Mouse (Mus musculus) cerebellum, postnatal 36 days (tissue): Measurements from ENCODE around the gene Dnttip1.
A peak's percentile ranks its signal among the peaks of the same experiment; 100 is the strongest.

Experiments used
- DNase-seq, 2 experiments: peaks; one replicate each; pipeline ENCODE4 v3.0.0; 2021 to 2022; ENCODE audit warnings: mixed read lengths in 2 of 2

Gene Dnttip1

DNA sequence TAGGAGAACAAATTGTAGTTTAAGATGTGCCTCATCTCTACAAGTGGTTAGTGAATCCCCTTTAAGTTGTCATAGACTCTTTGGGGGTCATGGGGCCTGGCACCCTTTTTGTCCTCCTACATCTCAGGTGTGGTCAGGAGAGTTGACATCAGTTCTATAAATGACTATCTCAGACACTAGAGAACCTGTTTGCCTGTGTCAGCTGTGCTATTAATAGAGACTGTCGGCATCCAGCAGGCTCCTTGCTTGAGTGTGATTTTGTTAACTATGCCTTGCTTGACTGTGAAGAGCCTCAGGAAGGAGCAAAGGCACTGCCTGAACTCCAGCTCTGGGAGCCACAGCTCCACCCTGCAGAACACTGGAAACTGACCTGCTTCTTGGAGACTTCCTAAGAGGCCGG is 9.0 kb downstream of the Dnttip1 start:
- no peak for DNase-seq

DNA sequence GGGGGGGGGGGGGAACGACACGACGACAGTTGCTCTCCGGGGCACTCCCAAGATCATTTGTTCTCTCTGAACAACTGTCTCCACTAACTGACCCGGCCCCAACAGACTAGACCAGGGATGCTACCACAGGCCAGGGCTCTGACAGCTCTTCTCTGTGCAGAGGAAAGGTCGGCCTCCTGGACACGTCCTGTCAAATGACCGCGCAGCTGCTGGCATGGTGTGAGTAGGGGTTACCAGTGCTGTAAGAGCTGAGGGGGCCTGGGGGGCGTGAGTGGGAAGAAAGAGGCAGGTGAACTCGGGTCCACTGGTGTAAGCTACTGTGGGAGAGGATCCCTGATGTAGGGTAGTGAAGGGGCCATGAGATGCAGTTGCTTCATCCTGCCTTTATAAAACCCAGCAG is 12.1 kb downstream of the Dnttip1 start:
- DNase-seq = no peak

DNA sequence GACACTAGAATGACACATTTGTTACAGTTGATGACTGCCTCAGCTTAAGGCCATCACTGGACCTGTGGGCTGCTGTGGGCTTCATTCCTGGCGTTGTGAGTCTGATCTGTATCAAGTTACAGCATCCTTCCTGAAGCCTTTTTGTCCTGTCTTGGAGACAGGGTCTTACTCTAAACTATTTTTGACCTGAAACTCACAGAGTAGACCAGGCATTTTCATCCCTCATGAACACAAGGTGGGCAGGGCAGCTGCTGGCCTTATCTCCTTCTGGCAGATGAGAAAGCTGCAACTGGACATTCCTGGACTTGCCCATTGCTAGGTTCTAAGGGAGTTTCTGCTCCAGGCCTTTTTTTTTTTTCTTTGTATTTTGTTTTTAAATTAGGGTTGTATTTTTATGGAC is 12.9 kb downstream of the Dnttip1 start:
- DNase-seq = no peak

DNA sequence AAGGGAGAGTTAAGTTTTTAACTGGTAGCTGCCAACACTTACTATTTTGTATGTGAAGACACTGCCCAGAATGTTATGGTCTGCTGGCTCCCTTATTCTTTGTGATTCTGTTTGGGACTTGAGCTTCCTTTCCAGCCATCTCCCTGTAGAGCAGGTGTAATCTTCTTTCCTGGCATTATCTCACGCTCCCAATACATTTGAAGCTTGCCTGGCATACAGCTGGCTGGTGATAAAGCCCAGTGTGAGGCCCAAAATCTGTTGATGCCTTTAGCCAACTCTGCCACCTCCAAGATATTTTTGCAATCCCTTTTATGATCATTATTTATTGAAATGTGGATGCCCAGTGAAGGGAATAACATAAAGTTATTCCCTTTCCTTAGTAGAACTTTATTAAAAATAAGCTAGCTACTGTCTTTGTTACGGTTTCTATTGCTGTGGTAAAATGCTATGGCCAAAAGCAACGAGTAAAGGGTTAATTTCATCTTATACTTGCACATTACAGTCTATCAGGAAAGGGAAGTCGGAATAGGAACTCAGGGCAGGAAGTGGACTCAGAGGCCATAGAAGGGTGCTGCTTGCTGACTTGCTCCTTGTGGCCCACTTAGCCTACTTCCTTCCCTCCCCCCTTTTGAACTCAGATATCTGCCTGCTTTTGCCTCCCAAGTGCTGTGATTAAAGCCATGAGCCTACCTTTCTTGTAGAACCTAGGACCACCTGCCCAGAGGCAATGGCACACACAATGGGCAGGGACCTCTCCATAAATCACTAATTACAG is 14.5 kb downstream of the Dnttip1 start:
- no peak for DNase-seq

DNA sequence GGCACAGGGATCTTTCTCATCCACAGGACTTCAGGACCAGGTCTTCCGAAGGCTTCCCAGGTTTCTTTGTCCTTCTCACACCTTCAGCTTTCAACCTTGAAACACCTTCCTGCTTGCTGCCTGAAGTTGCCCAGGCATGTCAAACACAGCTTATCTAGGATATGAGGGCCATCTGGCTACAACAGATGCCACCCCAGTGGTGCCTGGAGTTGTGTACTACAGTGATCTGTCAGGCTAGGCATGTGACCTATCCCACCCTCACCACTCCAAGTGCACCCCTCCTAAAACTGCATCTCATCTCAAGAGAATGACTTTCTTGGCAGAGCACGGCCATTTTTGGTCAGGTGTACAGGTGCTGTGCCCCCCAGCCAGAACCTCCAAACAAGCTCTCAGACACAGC is 15.7 kb downstream of the Dnttip1 start:
- DNase-seq = peak in 1 of 2 experiments; percentile 21

DNA sequence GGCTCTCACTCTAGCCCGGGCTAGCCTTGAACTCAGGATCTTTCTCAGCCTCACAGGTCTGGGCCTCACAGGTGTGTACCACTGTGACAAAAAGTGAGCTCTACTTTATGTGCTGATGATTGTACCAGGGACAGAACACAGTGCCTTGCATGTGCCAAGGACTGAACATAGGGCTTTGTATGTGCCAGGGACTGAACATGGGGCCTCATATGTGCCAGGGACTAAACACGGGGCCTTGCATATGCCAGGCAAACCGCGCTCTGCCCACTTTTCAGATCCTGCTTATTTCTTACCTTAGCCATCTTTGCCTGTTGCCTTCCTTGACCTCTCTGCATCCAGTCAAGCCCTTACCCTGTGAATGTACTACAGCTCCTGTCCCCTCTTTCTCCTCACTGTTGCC is 16.2 kb downstream of the Dnttip1 start:
- no peak for DNase-seq

DNA sequence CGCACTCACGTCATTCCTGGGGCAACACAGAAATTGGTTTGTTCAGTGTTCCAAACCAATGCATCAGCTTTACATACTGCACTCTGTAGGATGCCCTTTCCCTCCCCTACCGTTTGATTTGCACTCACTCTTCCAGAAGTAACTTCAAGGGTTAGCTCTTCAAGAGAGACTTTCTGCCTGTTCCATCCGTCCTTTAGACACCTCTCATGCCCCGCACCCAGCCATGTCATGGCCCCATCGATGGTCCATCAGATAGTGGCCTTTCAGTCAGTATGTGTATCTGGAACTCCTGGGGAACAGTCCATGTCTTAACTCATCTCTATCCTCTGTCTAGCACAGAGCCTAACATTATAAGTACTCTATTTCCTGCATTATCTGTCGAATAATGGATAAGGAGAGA is 16.8 kb downstream of the Dnttip1 start:
- DNase-seq = no peak

DNA sequence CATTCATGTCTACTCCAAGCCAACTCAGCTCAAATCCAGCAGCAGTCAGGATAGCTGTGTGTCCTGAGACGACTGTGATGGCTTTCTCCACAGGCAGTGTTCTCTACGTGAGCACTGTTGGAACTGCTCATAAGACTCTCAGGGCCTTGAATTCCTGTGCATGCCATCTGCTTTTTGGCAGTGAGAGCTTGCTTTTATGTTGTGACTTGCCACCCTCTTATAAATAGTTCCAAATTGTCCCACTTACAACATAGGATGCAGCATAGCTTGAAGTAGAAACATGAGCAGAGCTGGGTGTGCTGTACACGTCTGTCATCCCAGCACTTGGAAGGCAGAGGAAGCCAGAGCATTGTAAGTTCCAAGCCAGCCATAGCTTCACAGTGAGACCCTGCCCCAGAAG is 20.1 kb downstream of the Dnttip1 start:
- no peak for DNase-seq

DNA sequence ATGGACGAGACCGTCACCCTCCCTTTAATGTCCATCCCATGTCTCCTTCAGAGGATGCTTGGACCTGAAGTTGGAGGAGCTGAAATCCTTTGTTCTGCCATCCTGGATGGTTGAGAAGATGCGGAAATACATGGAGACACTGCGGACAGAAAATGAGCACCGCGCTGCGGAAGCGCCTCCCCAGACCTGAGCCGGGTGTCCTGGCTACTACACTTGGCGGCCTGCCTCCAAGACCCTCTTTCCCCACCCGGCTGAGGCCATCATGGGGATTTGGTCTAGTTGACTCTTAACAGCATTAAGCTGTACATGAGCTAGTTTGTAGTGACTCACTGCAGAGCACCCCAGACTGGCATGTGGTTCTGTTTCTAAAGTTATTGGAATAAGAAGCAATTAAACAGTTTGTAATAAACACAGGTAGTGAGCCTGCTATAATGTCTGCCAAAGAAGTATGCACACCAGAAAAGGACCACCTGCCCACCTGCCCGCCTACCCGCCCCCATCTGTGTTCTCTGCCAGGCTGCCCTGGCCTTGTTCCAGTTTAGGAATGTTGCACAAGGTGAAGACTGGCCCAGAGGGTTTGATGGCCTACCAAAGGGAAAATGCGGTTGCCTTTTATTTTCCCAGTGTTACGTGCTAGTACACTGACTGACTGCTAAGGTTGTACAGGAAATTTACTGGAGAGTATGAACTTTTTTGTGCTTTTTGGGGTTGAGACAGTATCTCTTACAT is 22.2 kb downstream of the Dnttip1 start:
- no peak for DNase-seq

DNA sequence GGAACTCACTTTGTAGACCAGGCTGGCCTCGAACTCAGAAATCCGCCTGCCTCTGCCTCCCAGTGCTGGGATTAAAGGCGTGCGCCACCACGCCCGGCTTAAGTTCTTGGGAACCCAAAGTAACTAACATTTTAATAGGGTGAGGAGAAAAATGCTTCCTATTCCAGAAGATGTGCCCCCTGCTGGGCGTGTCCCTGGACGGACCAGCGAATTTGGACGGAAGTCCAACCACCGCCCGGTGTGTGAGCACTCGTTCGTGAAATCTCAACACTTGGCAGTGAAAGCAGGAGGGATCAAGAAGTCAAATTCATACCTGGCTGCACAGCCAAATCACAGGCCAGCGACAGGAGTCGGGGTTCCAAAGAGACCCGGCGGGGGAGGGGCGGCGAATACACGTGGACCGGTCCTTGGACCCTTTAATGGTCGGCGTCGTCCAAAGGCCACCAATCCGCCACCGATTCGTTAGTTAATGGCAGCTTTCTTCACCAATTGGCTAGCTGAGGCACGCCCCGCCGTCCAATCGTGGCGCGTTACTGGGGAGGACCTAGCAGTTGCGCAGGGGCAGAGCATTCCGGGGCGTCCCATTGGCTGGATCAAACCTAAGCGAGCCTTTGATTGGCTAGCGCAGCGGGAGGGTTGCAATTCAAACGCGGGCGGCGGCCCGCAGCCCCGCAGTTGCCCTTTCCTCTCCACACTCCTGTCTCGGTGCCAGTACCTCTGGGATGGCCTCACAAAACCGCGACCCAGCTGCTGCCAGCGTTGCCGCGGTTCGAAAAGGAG is 23.7 kb downstream of the Dnttip1 start, which contains the start of gene Ube2c:
TSS of gene Ube2c (plus strand) at position 641 of the 780 bp plus-strand sequence.
- DNase-seq = peak; percentile 97 to 98

DNA sequence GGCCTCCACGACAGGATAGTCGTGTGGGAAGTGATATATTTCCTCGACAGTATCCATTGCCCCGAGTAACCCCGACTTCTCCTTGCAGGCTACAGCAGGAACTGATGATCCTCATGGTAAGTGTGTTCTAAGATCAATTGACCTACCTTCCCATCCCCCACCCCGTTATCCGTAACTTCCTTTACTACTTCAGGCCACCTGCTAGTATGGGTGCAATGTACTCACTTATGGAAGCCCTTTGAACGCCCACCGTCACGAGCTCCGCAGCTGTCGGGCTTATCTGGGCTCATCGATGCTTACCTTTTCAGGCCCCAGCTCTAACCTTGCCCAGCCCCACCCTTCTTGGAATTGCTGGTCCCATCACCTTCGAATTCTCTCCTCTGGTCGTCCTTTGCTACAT is 24.5 kb downstream of the Dnttip1 start:
- no peak for DNase-seq

DNA sequence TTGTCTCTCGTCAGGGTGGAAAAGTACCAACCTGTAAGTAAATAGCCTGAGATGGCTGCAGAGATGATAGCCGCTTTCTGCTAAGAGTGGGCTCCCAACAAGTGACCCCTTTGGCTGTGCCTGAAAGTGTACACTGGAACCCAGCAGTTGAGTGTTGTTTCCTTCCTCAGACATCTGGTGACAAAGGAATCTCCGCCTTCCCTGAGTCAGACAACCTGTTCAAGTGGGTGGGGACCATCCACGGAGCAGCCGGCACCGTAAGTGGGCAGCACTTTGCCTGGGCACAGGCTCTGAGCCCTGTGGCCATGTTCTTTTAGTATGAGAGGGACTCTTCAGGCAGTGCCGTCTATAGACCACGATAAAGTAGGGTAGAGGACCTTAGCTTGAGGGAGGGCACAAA is 25.3 kb downstream of the Dnttip1 start:
- no peak for DNase-seq

DNA sequence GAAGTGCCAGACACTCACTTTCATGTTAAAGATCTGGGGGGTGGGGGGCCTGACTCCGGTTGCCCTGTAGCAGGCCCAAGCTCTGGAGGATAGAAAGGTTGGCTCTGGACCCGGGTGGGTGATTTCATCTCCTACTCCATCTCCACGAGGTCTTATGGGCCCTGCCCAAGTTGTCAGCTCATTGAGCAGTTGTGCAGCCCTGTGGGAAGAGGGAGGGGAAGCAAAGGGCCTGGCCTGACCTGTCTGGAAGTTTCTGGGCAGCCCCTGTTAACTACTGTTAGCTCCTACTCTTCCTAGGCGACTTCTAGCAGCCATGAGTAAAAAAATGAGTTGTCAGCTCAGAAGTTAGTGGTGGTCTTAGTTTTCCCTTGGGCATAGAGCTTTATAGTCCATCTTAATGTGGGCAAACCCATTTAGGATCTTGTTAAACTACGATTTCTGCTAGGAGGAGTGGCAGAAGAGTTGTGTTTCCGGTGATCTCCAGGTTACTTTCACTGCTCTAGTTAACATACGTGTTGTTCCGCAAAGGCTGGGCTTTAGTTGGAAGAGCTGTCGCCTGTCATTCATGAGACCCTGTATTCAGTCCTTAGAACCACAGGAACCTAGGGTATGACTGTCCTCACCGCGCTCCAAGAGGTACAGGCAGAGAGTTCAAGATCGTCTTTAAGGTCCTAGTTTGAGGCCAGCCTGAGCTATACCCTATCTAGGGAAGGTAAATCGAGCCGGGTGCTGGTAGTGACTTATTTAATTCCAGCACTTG is 27.6 kb downstream of the Dnttip1 start:
- DNase-seq = no peak

DNA sequence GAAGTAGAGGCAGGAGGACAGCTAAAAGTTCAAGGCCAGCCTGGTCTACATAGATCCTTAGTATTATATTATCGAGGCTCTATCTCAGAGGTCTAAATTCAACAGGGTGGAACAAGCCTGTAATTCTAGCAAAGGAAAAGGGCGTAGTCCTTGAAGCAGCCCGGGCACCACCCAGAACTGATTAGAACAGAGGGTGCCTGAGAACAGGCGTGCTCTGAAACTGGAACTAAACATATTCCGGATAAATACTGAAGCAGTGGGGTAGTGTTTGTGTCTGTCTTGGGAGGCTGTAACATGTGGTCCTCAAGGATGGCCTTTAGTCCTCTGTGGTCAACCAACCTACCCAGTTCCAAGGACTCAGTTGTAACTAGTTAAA is 28.2 kb downstream of the Dnttip1 start:
- DNase-seq = no peak

DNA sequence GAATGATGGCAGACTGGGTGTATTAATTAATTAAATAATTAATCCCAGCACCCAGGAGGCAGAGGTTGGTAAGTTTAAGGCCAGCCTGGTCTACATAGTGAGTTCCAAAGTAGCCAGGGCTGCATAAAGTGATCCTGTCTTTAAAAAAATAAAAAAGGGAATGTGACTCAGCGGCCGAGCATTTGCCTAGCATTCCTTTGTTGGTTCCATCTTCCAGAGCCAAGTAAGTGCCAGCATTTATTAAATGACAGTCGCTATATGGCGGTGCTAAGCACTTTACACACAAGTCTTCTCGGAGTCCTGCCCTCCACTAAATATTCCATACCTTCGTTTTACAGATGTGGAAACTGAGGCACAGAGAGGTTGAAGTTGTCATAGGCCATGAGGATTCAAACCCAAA is 30.3 kb downstream of the Dnttip1 start:
- DNase-seq = no peak

DNA sequence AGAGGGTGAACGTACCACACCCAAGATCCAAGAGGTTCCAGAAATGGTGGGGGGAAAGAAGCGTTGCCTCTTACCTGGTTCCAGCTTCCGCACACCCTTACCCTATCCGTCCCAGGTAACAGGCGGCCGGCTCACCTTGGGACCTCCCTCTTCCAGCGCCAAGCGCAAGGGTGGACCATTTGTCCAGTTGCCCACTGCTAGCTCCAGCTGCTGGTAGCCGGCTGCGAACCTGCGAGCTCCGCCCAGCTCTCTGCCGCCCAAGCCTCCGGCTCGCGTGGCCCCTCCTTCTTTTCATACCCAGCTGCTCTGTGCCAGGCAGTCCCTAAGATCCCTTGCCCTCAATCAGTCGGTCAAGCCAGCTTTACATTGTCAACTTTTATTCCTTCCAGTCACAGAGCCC is 31.0 kb downstream of the Dnttip1 start:
- DNase-seq = no peak

DNA sequence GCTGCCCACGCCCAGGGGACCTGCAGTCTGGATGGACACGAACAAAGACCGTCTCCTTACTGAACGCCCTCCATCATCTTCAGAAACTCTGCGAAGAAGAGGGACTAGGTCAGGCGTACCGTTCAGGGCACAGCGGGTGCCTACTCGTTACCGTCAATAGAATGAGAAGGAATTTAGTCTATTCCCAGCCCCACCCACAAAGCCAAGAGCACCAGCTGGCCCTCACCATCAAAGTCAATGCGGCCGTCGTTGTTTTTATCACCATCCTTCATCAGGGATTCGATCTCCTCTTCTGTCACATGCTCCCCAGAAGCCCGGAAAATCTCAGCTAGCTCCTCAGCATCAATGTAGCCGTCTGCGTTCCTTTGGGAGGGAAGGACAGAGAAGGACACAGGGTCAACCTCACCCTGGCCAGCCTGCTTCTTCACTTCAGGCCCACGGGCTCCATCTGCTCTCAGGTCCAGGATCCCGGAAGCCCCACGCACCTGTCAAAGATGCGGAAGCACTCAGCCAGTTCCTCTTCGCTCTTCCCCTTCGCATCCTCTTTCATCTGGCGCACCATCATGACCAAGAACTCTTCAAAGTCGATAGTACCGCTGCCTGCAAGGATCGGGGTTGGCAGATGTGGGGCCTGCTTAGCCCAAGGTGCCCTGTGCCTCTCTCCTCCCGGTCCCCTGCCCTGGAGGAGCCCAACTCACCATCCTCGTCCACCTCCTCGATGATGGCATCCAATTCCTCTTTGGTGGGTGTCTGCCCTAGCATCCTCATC is 31.6 kb downstream of the Dnttip1 start:
- no peak for DNase-seq

DNA sequence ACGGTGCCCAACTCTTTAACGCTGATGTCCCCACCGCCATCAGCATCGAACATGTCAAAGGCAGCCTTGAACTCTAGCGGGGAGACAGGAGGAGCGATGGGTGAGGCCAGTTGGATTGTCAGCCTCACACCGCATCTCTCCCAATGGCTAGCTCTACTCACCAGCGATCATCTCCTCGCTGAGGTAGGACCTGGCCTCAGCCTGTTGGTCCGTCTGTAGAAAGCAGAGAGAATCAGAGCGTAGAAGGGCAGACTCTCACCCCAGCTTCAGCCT is 32.2 kb downstream of the Dnttip1 start:
- no peak for DNase-seq

DNA sequence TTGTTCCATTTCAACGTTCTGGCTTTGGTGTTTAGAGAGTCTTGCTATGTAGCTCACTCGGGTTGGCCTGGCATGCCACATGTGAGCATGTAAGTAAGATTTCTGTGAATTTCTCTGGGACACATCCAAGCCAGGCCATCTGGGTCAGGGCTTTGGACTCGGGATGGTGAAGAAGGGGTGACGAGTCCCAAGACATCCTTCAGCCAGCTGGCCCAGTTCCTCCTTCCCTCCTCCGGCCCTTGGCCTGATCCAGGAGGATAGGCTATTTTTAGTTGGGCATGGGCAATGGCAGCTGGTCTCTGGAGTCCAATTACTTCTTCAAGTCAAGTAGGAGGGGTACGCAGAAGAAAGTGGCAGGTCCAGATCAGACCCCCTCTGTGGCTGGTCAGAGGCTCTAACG is 33.0 kb downstream of the Dnttip1 start:
- no peak for DNase-seq

DNA sequence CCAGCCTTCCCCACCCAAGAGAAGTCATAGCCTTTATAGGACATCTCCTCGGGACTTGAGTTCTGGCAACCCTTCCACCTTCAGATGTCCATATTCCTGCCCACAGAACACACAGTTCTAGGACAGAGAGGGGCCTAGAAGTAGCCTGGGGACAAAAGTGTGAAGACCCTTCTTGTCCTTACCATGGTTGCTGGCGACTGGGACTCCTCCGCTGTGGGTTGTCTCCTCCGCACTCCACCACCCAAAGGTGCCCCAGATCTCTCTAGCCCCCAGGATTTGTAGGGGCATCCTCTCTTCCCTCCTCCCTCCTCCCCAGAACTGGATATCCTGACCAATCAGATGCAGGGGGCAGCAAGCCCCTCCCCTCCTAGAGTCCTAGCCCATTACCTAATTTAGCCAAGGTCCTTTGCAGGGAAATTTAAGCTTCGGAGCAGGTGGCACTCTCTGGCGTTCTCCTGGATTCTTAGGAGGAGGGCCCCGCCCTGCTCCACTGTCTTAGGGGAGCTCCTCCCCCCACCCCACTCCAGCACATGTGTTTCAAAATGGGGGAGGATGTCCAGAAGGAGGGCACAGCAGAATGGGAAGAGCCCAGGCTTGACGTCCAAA is 33.8 kb downstream of the Dnttip1 start, which contains the start of gene Tnnc2:
TSS of gene Tnnc2 (minus strand) at position 487 of the 606 bp plus-strand sequence.
- no peak for DNase-seq

DNA sequence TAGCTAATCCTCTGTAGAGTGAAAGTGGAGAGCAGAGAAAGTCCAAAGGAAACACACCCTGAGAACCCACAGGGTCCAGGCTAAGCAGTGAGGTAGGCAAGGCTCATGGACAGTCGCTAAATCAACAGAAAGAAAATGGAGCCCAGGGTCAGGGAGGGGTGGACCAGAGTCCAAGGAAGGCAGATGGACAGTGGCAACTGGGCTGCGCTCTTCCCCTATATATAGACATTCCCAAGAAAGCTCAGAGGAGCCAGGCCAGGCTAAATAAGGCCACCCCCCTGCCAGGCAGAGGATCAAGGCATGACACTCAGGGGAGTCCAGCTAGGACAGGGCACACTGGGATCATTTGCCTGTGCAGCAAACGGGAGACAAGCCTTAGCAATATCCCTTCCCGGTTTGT is 36.1 kb downstream of the Dnttip1 start:
- no peak for DNase-seq
